Mouse (Mus musculus): ENCODE results near the gene Chchd6.

GRCm38 (mm10) chr6:89489533-89489932 lies 105.9 kb downstream of the Chchd6 start:
- TF ChIP-seq CTCF (IDR thresholded peaks at IDR 0.05; ENCODE audit: borderline replicate concordance, control insufficient read depth, extremely low read depth, insufficient read depth, low read length, poor library complexity) (no peak), POLR2A (IDR thresholded peaks at IDR 0.05; ENCODE audit: control insufficient read depth, extremely low read depth, insufficient read depth, low read length, poor library complexity) (no peak)
